Mouse (Mus musculus): Measurements from ENCODE around the gene Abhd14a. TPM values are rescaled to one million over a fixed set of nuclear protein-coding genes. Genes with fewer than 3 reads are reported as not detected.
A peak's percentile ranks its signal among the peaks of the same experiment; 100 is the strongest.

The Abhd14a gene
- total RNA-seq, 2 experiments from 2014 or later: 18.6 to 56.0 TPM

GRCm38 (mm10) chr9:106454071-106454761, 6.7 kb upstream of the Abhd14a start:
- ATAC-seq (replicated peaks; ENCODE audit: low FRiP score, low TSS enrichment, poor library complexity, severe bottlenecking): no peak

- peak; percentile 24; the same call in 1 of the 2 replicates for ATAC-seq (replicated peaks; ENCODE audit: low FRiP score, low TSS enrichment, poor library complexity, severe bottlenecking)
These were observed 6.0 kb upstream of the Abhd14a start, which contains the start of gene Pcbp4 for GRCm38 (mm10) chr9:106453271-106454070. Pcbp4 (plus strand) TSS chr9:106453291.

GRCm38 (mm10) chr9:106452821-106453220, 5.3 kb upstream of the Abhd14a start:
- ATAC-seq (replicated peaks; ENCODE audit: low FRiP score, low TSS enrichment, poor library complexity, severe bottlenecking): no peak

GRCm38 (mm10) chr9:106452351-106452750, 4.9 kb upstream of the Abhd14a start:
- ATAC-seq (replicated peaks; ENCODE audit: low FRiP score, low TSS enrichment, poor library complexity, severe bottlenecking): no peak

- ATAC-seq (replicated peaks; ENCODE audit: low FRiP score, low TSS enrichment, poor library complexity, severe bottlenecking): no peak
These were observed 4.4 kb upstream of the Abhd14a start for GRCm38 (mm10) chr9:106451899-106452298.

- ATAC-seq (replicated peaks; ENCODE audit: low FRiP score, low TSS enrichment, poor library complexity, severe bottlenecking): no peak
These were observed 3.8 kb upstream of the Abhd14a start for GRCm38 (mm10) chr9:106451298-106451697.

- ATAC-seq (replicated peaks; ENCODE audit: low FRiP score, low TSS enrichment, poor library complexity, severe bottlenecking): no peak
These were observed 3.2 kb upstream of the Abhd14a start for GRCm38 (mm10) chr9:106450661-106451060.

GRCm38 (mm10) chr9:106449947-106450346, 2.5 kb upstream of the Abhd14a start:
- no peak for ATAC-seq (replicated peaks; ENCODE audit: low FRiP score, low TSS enrichment, poor library complexity, severe bottlenecking)

- peak; percentile 78 for ATAC-seq (replicated peaks; ENCODE audit: low FRiP score, low TSS enrichment, poor library complexity, severe bottlenecking)
These were observed 1.1 kb upstream of the Abhd14a start for GRCm38 (mm10) chr9:106448498-106449031.

- ATAC-seq (replicated peaks; ENCODE audit: low FRiP score, low TSS enrichment, poor library complexity, severe bottlenecking): no peak
These were observed 473 bp upstream of the Abhd14a start for GRCm38 (mm10) chr9:106447951-106448350.

GRCm38 (mm10) chr9:106444836-106445235, 2.6 kb downstream of the Abhd14a start:
- ATAC-seq (replicated peaks; ENCODE audit: low FRiP score, low TSS enrichment, poor library complexity, severe bottlenecking): no peak

GRCm38 (mm10) chr9:106442680-106443079, 4.8 kb downstream of the Abhd14a start:
- ATAC-seq (replicated peaks; ENCODE audit: low FRiP score, low TSS enrichment, poor library complexity, severe bottlenecking): no peak

- no peak for ATAC-seq (replicated peaks; ENCODE audit: low FRiP score, low TSS enrichment, poor library complexity, severe bottlenecking)
These were observed 10.9 kb downstream of the Abhd14a start for GRCm38 (mm10) chr9:106436566-106436965.

- ATAC-seq (replicated peaks; ENCODE audit: low FRiP score, low TSS enrichment, poor library complexity, severe bottlenecking): no peak
These were observed 14.1 kb downstream of the Abhd14a start for GRCm38 (mm10) chr9:106433389-106433788.

- ATAC-seq (replicated peaks; ENCODE audit: low FRiP score, low TSS enrichment, poor library complexity, severe bottlenecking): no peak
These were observed 17.5 kb downstream of the Abhd14a start for GRCm38 (mm10) chr9:106430015-106430264.

GRCm38 (mm10) chr9:106429221-106430014, 18.1 kb downstream of the Abhd14a start, which contains the start of gene Rpl29:
Rpl29 (plus strand) TSS chr9:106429454.
- ATAC-seq (replicated peaks; ENCODE audit: low FRiP score, low TSS enrichment, poor library complexity, severe bottlenecking): peak; percentile 84

GRCm38 (mm10) chr9:106428719-106429220, 18.7 kb downstream of the Abhd14a start:
- peak; percentile 15 for ATAC-seq (replicated peaks; ENCODE audit: low FRiP score, low TSS enrichment, poor library complexity, severe bottlenecking)

- peak; percentile 79 for ATAC-seq (replicated peaks; ENCODE audit: low FRiP score, low TSS enrichment, poor library complexity, severe bottlenecking)
These were observed 25.7 kb downstream of the Abhd14a start for GRCm38 (mm10) chr9:106421865-106422160.

GRCm38 (mm10) chr9:106421033-106421864, 26.2 kb downstream of the Abhd14a start:
- 0 out of 2 replicates have a peak, but pooled peaks have one; percentile 27 for ATAC-seq (replicated peaks; ENCODE audit: low FRiP score, low TSS enrichment, poor library complexity, severe bottlenecking)

Measured in megakaryocyte-erythroid progenitor cell, adult 5-6 weeks (primary cell).